Mouse (Mus musculus) heart, postnatal 0 days (tissue): ENCODE measurements around the gene Nnmt. TPM values are rescaled to one million over a fixed set of nuclear protein-coding genes. Genes with fewer than 3 reads are reported as not detected.

Source experiments
- ATAC-seq: fragments of 200-750 bp; cut with Nextera tagmentation; 2 replicates; pipeline ENCODE4 v1.8.0; 2017; ENCODE audit warnings: low read depth, moderate number of reproducible peaks, moderate library complexity; ENCODE audit not compliant: insufficient read depth
- DNase-seq: peaks from one replicate; pipeline ENCODE4 v3.0.0-alpha.2; 2016; ENCODE audit warnings: low spot score
- H3K27ac ChIP-seq: fragments of 300-500 bp; sonication (generic); 2 replicates; pipeline ENCODE4 v1.5.1; 2014; ENCODE audit warnings: low read depth, mild to moderate bottlenecking
- H3K27me3 ChIP-seq: fragments of 300-500 bp; sonication (generic); 2 replicates; pipeline ENCODE4 v1.6.1; 2014; ENCODE audit warnings: low read length, mixed read lengths; ENCODE audit not compliant: control insufficient read depth, insufficient read depth
- H3K36me3 ChIP-seq: fragments of 300-500 bp; sonication (generic); replicated peaks from 2 replicates; pipeline ENCODE4 v1.6.1; 2014; ENCODE audit warnings: low read length, mixed read lengths; ENCODE audit not compliant: control insufficient read depth, insufficient read depth
- H3K4me1 ChIP-seq: fragments of 300-500 bp; sonication (generic); 2 replicates; pipeline ENCODE4 v1.6.1; 2014; ENCODE audit warnings: antibody characterized with exemption; ENCODE audit not compliant: control insufficient read depth, insufficient read depth
- H3K4me2 ChIP-seq: fragments of 300-500 bp; sonication (generic); 2 replicates; pipeline ENCODE4 v1.6.1; 2014; ENCODE audit warnings: low read depth, mild to moderate bottlenecking, low read length, moderate library complexity
- H3K4me3 ChIP-seq: fragments of 300-500 bp; sonication (generic); 2 replicates; pipeline ENCODE4 v1.5.1; 2014; ENCODE audit warnings: low read depth, low read length
- H3K9ac ChIP-seq: fragments of 300-500 bp; sonication (generic); replicated peaks from 2 replicates; pipeline ENCODE4 v1.6.1; 2014; ENCODE audit warnings: low read depth, low read length, mixed read lengths
- H3K9me3 ChIP-seq: fragments of 300-500 bp; sonication (generic); replicated peaks from 2 replicates; pipeline ENCODE4 v1.6.1; 2016; ENCODE audit warnings: low read length; ENCODE audit not compliant: control insufficient read depth
- CTCF ChIP-seq: IDR thresholded peaks from 2 replicates; pipeline ENCODE4 v1.5.1; 2016; ENCODE audit warnings: antibody characterized with exemption, control low read depth, low read depth
- EP300 ChIP-seq: IDR thresholded peaks from 2 replicates; pipeline ENCODE4 v1.6.1; 2016; ENCODE audit warnings: antibody characterized with exemption, low read depth
- WGBS: fragments of 180-500 bp; shearing (Covaris S2); extraction: QIAGEN DNeasy Blood & Tissue Kit; methylation state at CpG from one replicate; pipeline ENCODE4 v1.1.7; 2014; 5-methylcytosine and 5-hydroxymethylcytosine counted together
- polyA plus RNA-seq: library from polyadenylated mRNA; unstranded; fragments of >200 nt; fragmentation: Nextera tagmentation; extraction: Ambion mirVana; gene quantifications from 2 replicates; pipeline ENCODE4 v1.2.1, GENCODE M21; 2015
- total RNA-seq: library from RNA; depleted of rRNA; stranded (reverse); fragments of >200 nt; gene quantifications from 2 replicates; pipeline ENCODE4 v1.2.3, GENCODE M21; 2014; ENCODE audit warnings: low replicate concordance; rRNA removed

Nnmt gene
- total and polyA plus RNA-seq, 2 experiments from 2014 or later = 2.1 to 12.4 TPM

DNA sequence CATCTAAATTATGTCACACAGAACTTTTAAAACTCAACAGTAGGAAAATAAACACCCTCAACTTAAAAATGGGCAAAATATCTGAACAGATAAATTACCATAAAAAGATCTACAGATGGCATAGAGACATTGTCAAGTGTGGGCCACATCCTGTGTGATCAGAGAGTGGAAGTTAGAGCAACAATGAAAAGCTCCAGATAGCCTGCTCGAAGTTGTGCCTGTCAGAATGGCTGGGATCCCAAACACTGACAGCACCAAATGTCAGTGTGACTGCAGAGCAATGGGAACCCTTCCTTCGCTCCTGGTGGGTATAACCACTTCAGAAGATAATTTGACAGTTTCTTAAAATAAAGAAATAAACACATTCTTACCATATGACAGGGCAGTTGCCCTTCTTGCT, 55.9 kb downstream of the Nnmt start:
- 53% methylated on average over 2 of the region's 2 CpGs for WGBS
- TF ChIP-seq EP300 (no peak), CTCF (no peak)
- Histone ChIP-seq H3K4me2 (no peak overlapping the region), H3K36me3 (no peaks in the 10 kb centered on the region), H3K9me3 (no peaks in the 10 kb centered on the region), H3K4me1 (no peaks in the 10 kb centered on the region), H3K27me3 (no peaks in the 10 kb centered on the region), H3K27ac (no peak overlapping the region), H3K4me3 (no peak overlapping the region), H3K9ac (no peak overlapping the region)
- DNase-seq (no peak), ATAC-seq (no peak)

GRCm38 (mm10) chr9:48547233-48547632, 57.7 kb downstream of the Nnmt start:
- Histone ChIP-seq H3K27me3 (no peaks in the 10 kb centered on the region), H3K36me3 (no peaks in the 10 kb centered on the region)
- no peak for ATAC-seq

More at GRCm38 (mm10) chr9:48547233-48547632, 57.7 kb downstream of the Nnmt start:
- Histone ChIP-seq H3K9me3 (peaks cover 11% of the 10 kb centered on the region), H3K9ac (no peak overlapping the region), H3K27ac (no peak overlapping the region), H3K4me3 (no peak overlapping the region), H3K4me2 (no peak overlapping the region), H3K4me1 (no peaks in the 10 kb centered on the region)
- no peak for DNase-seq
- no peak for TF ChIP-seq CTCF
- TF ChIP-seq EP300 = no peak

Other genes with a start within 250 kb of the Nnmt start
- gene Rexo2, start 124.5 kb downstream of the Nnmt start, total RNA-seq = 21.6 and 27.5 TPM in 2 replicates
- 90.4 and 93.9 TPM in 2 replicates for gene Rexo2, start 124.5 kb downstream of the Nnmt start, polyA plus RNA-seq
- 37.8 and 52.2 TPM in 2 replicates for gene Rbm7, start 109.9 kb downstream of the Nnmt start, total RNA-seq
- gene Rbm7, start 109.9 kb downstream of the Nnmt start, polyA plus RNA-seq = 62.7 and 68.3 TPM in 2 replicates
- gene Gm5617, start 109.7 kb downstream of the Nnmt start, total RNA-seq = 27.4 and 43.3 TPM in 2 replicates
- gene Gm5617, start 109.7 kb downstream of the Nnmt start, polyA plus RNA-seq = 63.4 and 64.7 TPM in 2 replicates
- gene Zbtb16, start 231.1 kb upstream of the Nnmt start, total RNA-seq = 54.7 and 65.0 TPM in 2 replicates
- gene Zbtb16, start 231.1 kb upstream of the Nnmt start, polyA plus RNA-seq = 1.8 and 5.0 TPM in 2 replicates